Mouse (Mus musculus) embryonic stem cell, embryonic (primary cell): ENCODE data around the gene Zcchc24.
"Not testable (repeated sequence)": the region's sequence is repeated elsewhere in the genome, so short reads cannot be mapped to it uniquely, and the experiment has no call there.

ENCODE experiments used
- CTCF ChIA-PET, 4 experiments: fragments of 300-600 bp in 2 of 4; fragments of 350-600 bp in 2 of 4; sonication (Branson Sonifier 250); formaldehyde crosslinking; loops; one replicate each; lab custom pipeline; 2022; ENCODE audit warnings: inconsistent platforms in 2 of 4; lab: Charles Lee
- POLR2A ChIA-PET, 4 experiments: fragments of 300-600 bp in 2 of 4; fragments of 350-600 bp in 2 of 4; sonication (Branson Sonifier 250); formaldehyde crosslinking; loops; one replicate each; lab custom pipeline; 2022; ENCODE audit warnings: antibody characterized with exemption in 4 of 4, inconsistent platforms in 1 of 4; lab: Charles Lee

The Zcchc24 gene

GRCm38 (mm10) chr14:25768915-25769625 is at the start of gene Zcchc24:
Gene Zcchc24 (minus strand): TSS chr14:25769039.
- POLR2A ChIA-PET = interaction anchor here (0.7 to 4.2 kb wide), 31 partner anchors 10 to 1140 kb away, joined by 3 to 24 read pairs (median 4); partner anchors contain the start of gene Anxa11 (in 1 of the 4)
- CTCF ChIA-PET = interaction anchor here in 3 of 4 experiments (0.6 to 2.3 kb wide), 7 partner anchors 13 to 825 kb away, joined by 3 to 10 read pairs (median 4); no protein-coding TSS in a partner anchor

DNA sequence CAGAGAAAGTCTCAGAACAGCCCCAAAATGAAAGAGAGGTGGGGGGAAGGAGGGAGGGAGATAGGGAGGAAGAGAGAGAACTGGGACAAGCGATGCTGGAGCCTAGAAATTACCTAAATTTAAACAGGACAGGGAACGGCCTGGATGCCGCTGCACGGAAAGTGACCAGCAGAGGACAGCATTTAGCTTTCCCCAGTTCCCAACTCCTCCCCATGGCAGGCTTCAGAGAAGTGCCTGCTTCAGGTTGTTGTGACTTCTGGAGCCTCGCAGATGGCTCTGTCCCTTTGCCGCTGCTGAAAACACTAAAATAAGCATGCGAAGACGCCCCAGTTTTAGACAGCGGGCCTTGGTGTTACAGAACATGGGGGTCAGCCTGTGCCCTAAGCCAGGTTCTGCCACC is 47.6 kb upstream of the Zcchc24 start:
- CTCF ChIA-PET = interaction anchor here in 3 of 4 experiments (0.7 to 1.0 kb wide), 5 partner anchors 9 to 219 kb away, joined by 3 to 4 read pairs (median 3); no protein-coding TSS in a partner anchor
- POLR2A ChIA-PET = interaction anchor here in 1 of 4 experiments (0.9 kb wide), 1 partner anchor 10 kb away, joined by 3 read pairs; no protein-coding TSS in a partner anchor

DNA sequence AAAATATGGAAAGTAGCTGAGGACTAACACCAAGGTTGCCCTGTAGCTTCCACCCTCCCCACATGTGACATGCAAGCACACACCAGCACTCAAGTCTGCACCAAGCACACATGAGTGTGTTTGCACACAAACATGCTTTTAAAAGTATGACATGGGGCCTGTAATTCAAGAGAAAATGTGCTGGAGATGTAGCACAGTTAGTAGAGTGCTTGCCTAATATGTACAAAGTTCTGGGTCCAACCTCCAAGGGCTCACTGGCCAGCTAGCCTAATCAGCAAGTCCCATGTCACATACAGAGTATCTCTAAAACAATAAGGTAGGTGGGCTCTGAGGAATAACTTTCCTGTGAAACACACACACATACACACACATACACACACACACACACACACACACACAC is 45.3 kb upstream of the Zcchc24 start:
- ChIA-PET CTCF (interaction anchor here in 2 of 4 experiments (0.6 to 1.3 kb wide), 2 partner anchors 11 to 18 kb away, joined by 3 read pairs; no protein-coding TSS in a partner anchor), POLR2A (interaction anchor here in 1 of 4 experiments (1.2 to 1.4 kb wide), 2 partner anchors 9 to 28 kb away, joined by 5 read pairs; partner anchors contain the start of gene Anxa11)

DNA sequence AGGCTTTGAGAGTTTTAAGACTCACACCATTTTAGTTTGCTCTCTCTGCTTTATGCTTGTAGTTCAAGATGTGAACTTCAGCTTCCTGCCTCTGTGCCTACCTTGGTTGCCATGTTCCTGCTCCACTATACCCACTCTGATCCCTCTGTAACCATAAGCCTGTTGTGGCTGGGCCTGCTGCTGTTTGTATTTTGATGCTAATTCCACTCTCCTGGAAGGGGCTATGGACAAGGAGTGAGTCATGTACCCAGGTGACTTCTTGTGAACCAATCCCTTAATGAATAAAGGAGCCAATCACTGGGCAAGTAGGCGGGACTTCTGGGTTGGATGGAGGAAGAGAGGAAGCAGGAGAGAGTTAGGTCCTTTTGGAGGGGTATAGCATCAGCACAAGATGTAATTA is 42.2 kb upstream of the Zcchc24 start:
- CTCF ChIA-PET = not testable (repeated sequence)
- POLR2A ChIA-PET = interaction anchor here in 1 of 4 experiments (0.7 kb wide), 1 partner anchor 93 kb away, joined by 3 read pairs; no protein-coding TSS in a partner anchor

DNA sequence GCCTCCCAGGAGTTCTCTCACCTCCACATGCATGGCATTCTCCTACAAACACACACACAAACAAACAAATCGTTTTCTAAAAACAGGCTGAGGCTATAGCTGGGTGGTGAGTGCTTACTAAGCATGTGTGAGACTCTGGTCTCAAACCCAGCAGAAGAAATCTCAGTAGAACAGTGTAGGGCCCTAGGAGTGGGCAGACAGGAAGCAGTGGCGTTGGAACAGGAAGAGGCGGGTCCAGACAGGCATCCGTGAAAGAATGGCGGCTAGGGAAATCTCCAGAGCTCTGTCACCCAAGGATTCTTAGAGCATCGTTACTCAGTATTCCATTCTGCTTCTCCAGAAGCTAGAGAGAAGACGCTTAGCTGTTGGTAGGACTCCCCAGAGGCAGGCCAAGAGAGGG is 37.7 kb upstream of the Zcchc24 start:
- POLR2A ChIA-PET = interaction anchor here in 3 of 4 experiments (0.6 to 2.1 kb wide), 17 partner anchors 10 to 345 kb away, joined by 3 to 12 read pairs (median 4); partner anchors contain the start of gene Anxa11 (in 2 of the 3)
- CTCF ChIA-PET = interaction anchor here in 3 of 4 experiments (0.7 to 1.9 kb wide), 13 partner anchors 8 to 1138 kb away, joined by 3 to 8 read pairs (median 4); no protein-coding TSS in a partner anchor

DNA sequence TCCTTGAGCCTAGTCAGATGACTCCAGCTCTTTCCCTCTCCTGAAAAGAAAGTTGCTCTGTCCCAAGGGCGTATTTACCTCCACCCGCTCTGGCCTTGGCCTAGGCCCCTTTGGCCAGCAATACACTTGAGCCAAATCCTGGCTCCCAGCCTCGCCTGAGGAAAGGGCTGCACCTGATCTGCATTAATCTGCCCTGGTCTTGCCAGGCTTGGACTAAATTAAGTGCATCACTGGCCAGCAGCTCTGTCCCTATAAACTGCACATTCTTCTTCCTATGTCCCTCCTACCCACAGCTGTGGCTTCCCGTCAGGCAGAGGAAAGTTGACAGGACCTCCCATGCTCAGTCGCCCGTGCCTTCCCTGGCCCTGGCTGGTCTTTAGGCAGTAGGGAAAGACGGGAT is 37.0 kb upstream of the Zcchc24 start:
- ChIA-PET CTCF (interaction anchor here in 2 of 4 experiments (0.7 to 1.9 kb wide), 7 partner anchors 11 to 988 kb away, joined by 3 to 8 read pairs (median 3); no protein-coding TSS in a partner anchor), POLR2A (interaction anchor here in 3 of 4 experiments (0.5 to 2.1 kb wide), 12 partner anchors 9 to 63 kb away, joined by 3 to 12 read pairs (median 4); partner anchors contain the start of genes Anxa11 (in 1 of the 3) and Zcchc24 (in 1 of the 3))

GRCm38 (mm10) chr14:25803246-25803809 is 34.5 kb upstream of the Zcchc24 start:
- ChIA-PET CTCF (interaction anchor here in 1 of 4 experiments (1.2 kb wide), 1 partner anchor 15 kb away, joined by 4 read pairs; no protein-coding TSS in a partner anchor), POLR2A (interaction anchor here in 2 of 4 experiments (1.0 to 1.5 kb wide), 5 partner anchors 9 to 143 kb away, joined by 3 to 5 read pairs (median 3); partner anchors contain the start of gene Anxa11 (in 1 of the 2))

DNA sequence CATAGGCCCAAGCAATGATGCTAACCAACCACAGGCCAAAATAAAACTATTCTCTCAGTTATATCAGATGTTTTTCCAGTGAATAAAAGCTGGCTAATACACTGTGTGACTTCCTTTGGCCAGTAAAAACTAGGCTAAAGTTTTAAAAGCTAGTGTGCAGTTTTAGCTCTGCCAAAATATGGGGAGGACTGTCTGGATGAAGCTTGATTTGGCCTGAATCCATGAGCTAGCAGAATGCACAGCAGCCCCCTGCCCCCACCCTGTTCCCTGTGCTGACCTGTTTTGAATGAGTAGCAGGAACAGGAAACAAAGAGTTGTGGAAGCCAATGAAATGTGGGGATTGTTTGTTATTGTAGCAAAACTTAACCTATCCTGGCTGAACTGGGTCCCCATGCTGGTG is 33.7 kb upstream of the Zcchc24 start:
- ChIA-PET POLR2A (interaction anchor here in 2 of 4 experiments (0.6 to 1.3 kb wide), 3 partner anchors 10 to 876 kb away, joined by 3 to 4 read pairs (median 3); no protein-coding TSS in a partner anchor), CTCF (interaction anchor here in 1 of 4 experiments (0.7 to 1.2 kb wide), 2 partner anchors 16 to 539 kb away, joined by 4 read pairs; no protein-coding TSS in a partner anchor)

DNA sequence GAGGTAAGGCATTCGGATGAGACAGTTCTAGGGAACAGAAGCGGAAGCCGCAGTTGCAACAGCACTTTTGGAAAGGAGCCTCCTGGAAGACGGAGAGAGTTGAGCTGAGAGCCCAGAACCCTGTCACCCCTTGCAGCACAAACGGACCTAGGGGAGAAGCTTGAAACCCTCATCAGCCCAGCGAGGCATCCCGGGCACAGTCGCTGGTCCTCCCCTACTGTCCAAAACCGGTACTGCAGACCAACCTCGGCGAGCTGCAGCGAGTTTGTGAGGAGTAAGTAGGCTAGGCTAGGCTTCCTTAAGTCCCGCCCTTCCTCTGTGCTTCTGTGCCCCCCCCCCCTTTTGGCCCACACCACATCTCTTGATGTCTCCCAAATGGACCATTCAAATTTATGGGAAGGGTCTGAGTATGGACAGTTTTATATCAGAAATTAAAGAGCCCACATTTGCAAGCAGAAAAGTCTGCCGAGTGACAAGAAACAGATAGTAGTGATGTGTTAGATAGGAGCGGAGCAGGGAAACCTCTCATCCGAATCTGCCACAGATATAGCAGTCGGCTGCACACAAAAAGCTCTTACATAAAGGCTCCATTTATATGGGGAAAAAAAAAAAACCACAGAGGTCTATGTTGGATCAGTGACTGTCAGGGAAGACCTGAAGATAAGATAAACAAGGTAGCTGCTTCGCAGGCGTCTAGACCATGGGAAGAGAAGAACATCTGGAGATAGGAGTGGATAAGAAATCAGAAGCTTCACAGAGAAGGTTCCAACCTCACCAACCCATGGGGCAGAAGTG is 31.5 kb upstream of the Zcchc24 start:
- CTCF ChIA-PET = interaction anchor here (0.5 to 2.3 kb wide), 64 partner anchors 9 to 1205 kb away, joined by 3 to 14 read pairs (median 4); partner anchors contain the start of gene Zcchc24 (in 2 of the 4)
- POLR2A ChIA-PET = interaction anchor here in 3 of 4 experiments (0.5 to 1.8 kb wide), 10 partner anchors 15 to 802 kb away, joined by 3 to 8 read pairs (median 4); partner anchors contain the start of genes Anxa11 (in 1 of the 3) and Zcchc24 (in 1 of the 3)

DNA sequence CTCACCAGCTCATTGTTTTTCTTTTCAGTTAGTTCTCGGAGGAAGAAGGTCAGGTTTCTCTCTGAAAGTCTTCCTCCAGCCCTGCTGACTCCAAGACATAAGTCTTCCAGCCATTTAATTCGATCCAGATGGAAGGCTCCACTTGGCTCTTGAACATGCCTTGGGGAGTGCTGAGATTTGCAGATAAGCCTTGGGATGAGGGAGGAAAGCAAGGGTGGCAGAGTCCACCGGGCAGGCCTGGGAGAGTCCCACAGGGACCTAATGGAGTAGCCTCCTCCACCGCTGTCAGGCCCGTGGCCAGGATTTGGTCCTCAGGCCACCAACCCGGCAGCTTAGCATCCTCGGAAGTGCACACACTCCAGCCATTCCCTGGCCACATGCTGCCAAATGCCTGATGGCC is 27.8 kb upstream of the Zcchc24 start:
- CTCF ChIA-PET = no interaction called here

DNA sequence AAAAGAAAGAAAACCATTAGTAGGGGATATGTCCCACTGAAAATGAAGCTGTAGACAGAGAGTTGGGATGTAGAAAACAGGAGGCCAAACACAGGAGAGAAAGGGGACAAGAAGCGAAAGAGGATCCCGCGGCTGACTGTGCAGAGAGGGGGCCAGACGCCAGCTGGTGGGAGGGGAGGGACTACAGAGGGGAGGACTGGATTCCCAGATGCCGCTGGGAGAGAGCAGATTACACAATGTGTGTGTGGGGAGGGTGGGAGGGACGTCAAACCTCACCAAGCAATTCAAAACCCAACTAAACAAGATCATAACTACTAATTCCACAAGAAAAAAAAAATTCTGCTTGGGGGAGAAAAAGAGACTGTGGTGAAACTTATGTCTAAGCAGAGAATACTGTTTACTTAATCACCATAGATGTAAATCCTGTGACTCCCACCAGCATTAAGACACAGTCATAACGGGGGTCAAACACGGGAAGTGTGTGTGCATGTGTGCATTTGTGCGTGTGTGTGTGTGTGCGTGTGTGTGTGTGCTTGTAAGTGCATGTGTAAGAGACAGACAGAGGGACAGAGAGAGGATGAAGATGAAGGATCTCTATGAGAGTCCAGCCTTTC is 26.8 kb upstream of the Zcchc24 start:
- ChIA-PET CTCF (no interaction called here), POLR2A (interaction anchor here in 2 of 4 experiments (1.0 to 1.1 kb wide), 2 partner anchors 11 to 73 kb away, joined by 4 read pairs; no protein-coding TSS in a partner anchor)

More for the DNA sequence above, 27.8 kb upstream of the Zcchc24 start:
- POLR2A ChIA-PET = interaction anchor here in 1 of 4 experiments (0.6 kb wide), 1 partner anchor 10 kb away, joined by 5 read pairs; no protein-coding TSS in a partner anchor

DNA sequence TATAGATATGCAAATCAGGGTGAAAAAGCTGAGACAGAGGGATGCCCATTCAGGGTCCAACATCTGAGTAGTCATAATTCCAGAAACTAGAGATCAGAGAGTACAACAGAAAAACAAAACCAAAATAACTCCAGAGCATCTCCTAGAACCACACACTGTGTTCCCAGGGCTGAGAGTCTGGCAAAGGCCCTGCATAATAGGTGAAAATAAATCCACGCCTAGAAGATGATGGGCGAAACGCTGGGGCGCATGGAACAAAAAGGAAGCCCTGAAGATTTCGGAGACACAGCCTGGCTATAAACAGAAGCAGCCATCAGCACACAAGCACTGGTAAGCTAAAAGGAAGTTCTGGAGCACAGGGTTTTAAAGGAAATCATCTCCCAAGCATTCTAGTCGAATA is 26.2 kb upstream of the Zcchc24 start:
- POLR2A ChIA-PET = interaction anchor here in 2 of 4 experiments (0.7 to 1.5 kb wide), 5 partner anchors 12 to 74 kb away, joined by 3 to 4 read pairs (median 3); partner anchors contain the start of gene Zcchc24 (in 1 of the 2)

DNA sequence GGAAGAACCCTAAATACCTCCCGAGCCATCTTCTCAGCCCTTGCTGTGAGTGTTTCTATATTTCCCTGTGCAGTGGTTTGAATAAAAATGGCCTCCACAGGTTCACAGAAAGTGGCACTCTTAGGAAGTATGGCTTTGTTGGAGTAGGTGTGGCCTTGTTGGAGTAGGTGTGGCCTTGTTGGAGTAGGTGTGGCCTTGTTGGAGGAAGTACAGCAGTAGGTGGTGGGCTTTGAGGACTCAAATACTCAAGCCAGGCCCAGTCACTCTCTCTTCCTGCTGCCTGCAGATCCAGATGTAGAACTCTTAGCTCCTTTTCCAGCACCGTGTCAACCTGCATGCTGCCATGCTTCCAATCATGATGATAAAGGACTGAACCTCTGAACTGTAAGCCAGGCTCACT is 25.5 kb upstream of the Zcchc24 start:
- CTCF ChIA-PET = interaction anchor here in 2 of 4 experiments (0.5 to 1.2 kb wide), 2 partner anchors 12 to 16 kb away, joined by 4 read pairs; no protein-coding TSS in a partner anchor
- POLR2A ChIA-PET = interaction anchor here in 3 of 4 experiments (0.8 to 1.5 kb wide), 4 partner anchors 9 to 55 kb away, joined by 3 to 4 read pairs (median 3); partner anchors contain the start of gene Zcchc24 (in 1 of the 3)

More for the DNA sequence above, 26.2 kb upstream of the Zcchc24 start:
- CTCF ChIA-PET = interaction anchor here in 1 of 4 experiments (1.2 kb wide), 1 partner anchor 15 kb away, joined by 4 read pairs; no protein-coding TSS in a partner anchor

DNA sequence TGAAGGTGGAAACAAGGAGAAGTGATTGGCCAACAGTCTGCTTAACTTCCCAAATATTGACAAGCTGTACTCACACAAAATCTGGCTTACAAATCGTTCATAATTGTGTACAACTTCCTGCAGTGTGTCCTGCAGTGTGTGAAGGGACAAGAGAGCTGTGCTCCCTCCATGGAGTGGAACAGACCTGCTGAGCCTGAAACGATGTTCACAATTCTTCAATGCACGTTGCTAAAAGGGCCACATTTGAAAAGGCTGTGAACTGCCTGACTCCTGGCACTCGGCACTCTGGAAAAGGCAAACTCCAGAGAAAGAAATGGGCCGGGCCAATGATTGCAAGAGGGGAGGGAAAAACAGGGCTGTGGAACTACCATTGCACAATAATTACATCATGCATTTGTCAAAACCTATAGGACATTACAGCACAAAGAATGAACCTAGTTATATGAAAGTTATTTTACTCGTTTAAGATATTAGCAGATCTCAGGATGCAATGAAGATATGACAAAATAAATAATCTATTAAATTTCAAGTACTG is 22.0 kb upstream of the Zcchc24 start:
- ChIA-PET POLR2A (interaction anchor here in 2 of 4 experiments (0.5 to 1.3 kb wide), 2 partner anchors 13 to 16 kb away, joined by 5 to 6 read pairs; no protein-coding TSS in a partner anchor), CTCF (interaction anchor here in 2 of 4 experiments (0.7 to 0.9 kb wide), 2 partner anchors 9 to 607 kb away, joined by 3 to 4 read pairs; no protein-coding TSS in a partner anchor)

DNA sequence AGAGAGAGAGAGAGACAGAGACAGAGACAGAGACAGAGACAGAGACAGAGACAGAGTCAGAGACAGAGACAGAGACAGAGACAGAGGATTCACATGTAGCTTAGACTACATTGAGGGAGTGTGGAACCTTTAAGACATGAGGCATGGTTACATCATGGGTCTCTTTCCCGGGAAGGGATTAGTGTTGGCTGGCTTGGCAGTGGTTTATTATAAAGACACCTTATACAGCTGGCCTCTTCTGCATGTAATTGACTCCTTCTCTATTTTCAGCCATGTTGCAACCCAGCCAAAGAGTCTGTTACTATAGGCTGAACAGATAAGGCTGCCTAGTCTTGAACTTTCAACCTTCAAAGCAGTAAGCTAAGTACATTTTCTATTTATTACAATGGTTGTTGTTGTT is 21.1 kb upstream of the Zcchc24 start:
- ChIA-PET POLR2A (interaction anchor here in 2 of 4 experiments (0.7 to 1.3 kb wide), 2 partner anchors 12 to 215 kb away, joined by 3 to 5 read pairs; no protein-coding TSS in a partner anchor), CTCF (interaction anchor here in 2 of 4 experiments (0.6 to 1.1 kb wide), 2 partner anchors 10 to 74 kb away, joined by 5 read pairs; no protein-coding TSS in a partner anchor)

GRCm38 (mm10) chr14:25789207-25789606 is 20.4 kb upstream of the Zcchc24 start:
- POLR2A ChIA-PET = interaction anchor here in 1 of 4 experiments (0.7 kb wide), 1 partner anchor 214 kb away, joined by 3 read pairs; no protein-coding TSS in a partner anchor
- CTCF ChIA-PET = interaction anchor here in 3 of 4 experiments (0.6 to 1.1 kb wide), 3 partner anchors 11 to 74 kb away, joined by 3 to 5 read pairs (median 5); no protein-coding TSS in a partner anchor
